Mouse (Mus musculus): ENCODE results near the gene Fbxl17.

DNA sequence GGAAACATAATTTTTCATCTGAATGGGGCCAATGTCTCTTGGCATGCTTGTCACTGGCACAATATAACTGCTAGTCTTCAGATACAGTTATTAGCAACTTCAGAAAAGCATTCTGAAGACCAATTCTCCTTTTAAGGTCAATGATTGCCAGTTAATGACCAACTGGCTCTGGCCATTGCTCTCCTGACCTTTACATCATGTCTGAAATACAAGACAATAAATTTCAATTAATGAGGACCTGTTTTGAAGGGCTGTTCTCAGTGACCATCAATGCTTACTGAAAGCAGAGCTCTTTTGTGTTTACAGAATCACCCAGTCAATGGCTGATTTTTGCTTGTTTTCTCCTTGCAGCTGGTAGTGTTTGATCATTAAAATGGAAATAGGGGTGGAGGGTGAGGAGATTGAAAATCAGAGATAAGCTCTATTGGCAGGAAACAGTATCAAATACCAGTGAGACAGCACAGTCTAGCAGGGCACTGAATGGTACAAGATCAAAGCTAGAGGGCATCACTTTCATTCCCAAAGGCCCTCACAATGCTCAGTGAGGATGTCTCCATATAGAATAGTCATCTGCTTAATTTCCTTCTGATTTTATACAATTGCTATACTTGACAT, 95.9 kb downstream of the Fbxl17 start:
- TF ChIP-seq CTCF (IDR thresholded peaks at IDR 0.05; ENCODE audit: borderline replicate concordance, control insufficient read depth, extremely low read depth, insufficient read depth, low read length, poor library complexity) (no peak), POLR2A (IDR thresholded peaks at IDR 0.05; ENCODE audit: control insufficient read depth, extremely low read depth, insufficient read depth, low read length, poor library complexity) (no peak)
